Mouse (Mus musculus) heart, postnatal 10 days (tissue): ENCODE data around the gene Efr3b. TPM values are rescaled to one million over a fixed set of nuclear protein-coding genes. Genes with fewer than 3 reads are reported as not detected.

Experiments used
- DNase-seq, 2 experiments: peaks; one replicate each; pipeline ENCODE4 v3.0.0; 2021
- intact Hi-C: fragments of 180-260 bp; cut with DNase I; formaldehyde crosslinking; loops from one replicate; pipeline ENCODE4 v1.15.1; 2025
- total RNA-seq, 2 experiments: library from RNA; stranded (reverse); gene quantifications; 2 replicates each; pipeline ENCODE4 v1.2.3; 2021

Gene Efr3b
- total RNA-seq, 2 experiments from 2014 or later: 9.8 to 15.8 TPM

GRCm38 (mm10) chr12:4039046-4039445 lies 331 bp upstream of the Efr3b start:
- intact Hi-C loops: loop anchor here (2.0 kb wide), 1 partner anchor 54 kb away; no protein-coding TSS in a partner anchor
- DNase-seq: no peak

- intact Hi-C loops: no loop called here
- no peak for DNase-seq
These were observed 1.2 kb downstream of the Efr3b start for GRCm38 (mm10) chr12:4037511-4037910.

- intact Hi-C loops: no loop called here
These were observed 2.6 kb downstream of the Efr3b start for GRCm38 (mm10) chr12:4036157-4036556.

GRCm38 (mm10) chr12:4029064-4029463 lies 9.7 kb downstream of the Efr3b start:
- intact Hi-C loops: no loop called here
- DNase-seq: no peak

More at GRCm38 (mm10) chr12:4036157-4036556, 2.6 kb downstream of the Efr3b start:
- no peak for DNase-seq

- intact Hi-C loops: no loop called here
- peak; percentile 53 to 59 for DNase-seq
These were observed 10.2 kb downstream of the Efr3b start for GRCm38 (mm10) chr12:4028516-4028915.

GRCm38 (mm10) chr12:4024356-4024755 lies 14.4 kb downstream of the Efr3b start:
- no peak for DNase-seq
- intact Hi-C loops: no loop called here

GRCm38 (mm10) chr12:4023501-4023900 lies 15.2 kb downstream of the Efr3b start:
- intact Hi-C loops: no loop called here
- no peak for DNase-seq

GRCm38 (mm10) chr12:4022845-4023244 lies 15.9 kb downstream of the Efr3b start:
- intact Hi-C loops: no loop called here
- peak; percentile 80 to 82 for DNase-seq

GRCm38 (mm10) chr12:4020505-4020904 lies 18.2 kb downstream of the Efr3b start:
- peak; percentile 69 to 75 for DNase-seq
- intact Hi-C loops: no loop called here

GRCm38 (mm10) chr12:4016321-4016720 lies 22.4 kb downstream of the Efr3b start:
- peak; percentile 59 to 64 for DNase-seq
- intact Hi-C loops: no loop called here

GRCm38 (mm10) chr12:4015741-4016140 lies 23.0 kb downstream of the Efr3b start:
- DNase-seq: no peak
- intact Hi-C loops: no loop called here

- no peak for DNase-seq
- intact Hi-C loops: no loop called here
These were observed 23.5 kb downstream of the Efr3b start for GRCm38 (mm10) chr12:4015255-4015654.

GRCm38 (mm10) chr12:4011715-4012114 lies 27.0 kb downstream of the Efr3b start:
- DNase-seq: no peak
- intact Hi-C loops: no loop called here

- intact Hi-C loops: no loop called here
- DNase-seq: no peak
These were observed 27.4 kb downstream of the Efr3b start for GRCm38 (mm10) chr12:4011301-4011700.

GRCm38 (mm10) chr12:4008731-4009130 lies 30.0 kb downstream of the Efr3b start:
- intact Hi-C loops: no loop called here
- DNase-seq: no peak

GRCm38 (mm10) chr12:4007766-4008165 lies 30.9 kb downstream of the Efr3b start:
- DNase-seq: peak; percentile 36 to 38
- intact Hi-C loops: no loop called here

- intact Hi-C loops: no loop called here
- peak; percentile 45 to 48 for DNase-seq
These were observed 31.5 kb downstream of the Efr3b start for GRCm38 (mm10) chr12:4007181-4007580.

- DNase-seq: peak; percentile 45 to 54
- intact Hi-C loops: no loop called here
These were observed 32.6 kb downstream of the Efr3b start for GRCm38 (mm10) chr12:4006079-4006478.

- peak; percentile 53 to 55 for DNase-seq
These were observed 34.1 kb downstream of the Efr3b start for GRCm38 (mm10) chr12:4004648-4005047.

GRCm38 (mm10) chr12:4000406-4000805 lies 38.3 kb downstream of the Efr3b start:
- intact Hi-C loops: no loop called here
- DNase-seq: no peak

More at GRCm38 (mm10) chr12:4004648-4005047, 34.1 kb downstream of the Efr3b start:
- intact Hi-C loops: no loop called here

- no peak for DNase-seq
- intact Hi-C loops: no loop called here
These were observed 42.0 kb downstream of the Efr3b start for GRCm38 (mm10) chr12:3996749-3997148.

- DNase-seq: no peak
- intact Hi-C loops: no loop called here
These were observed 47.7 kb downstream of the Efr3b start for GRCm38 (mm10) chr12:3991047-3991446.

- intact Hi-C loops: no loop called here
- DNase-seq: no peak
These were observed 48.8 kb downstream of the Efr3b start for GRCm38 (mm10) chr12:3989943-3990342.
